Mouse (Mus musculus): ENCODE measurements around the gene Dusp3.

DNA sequence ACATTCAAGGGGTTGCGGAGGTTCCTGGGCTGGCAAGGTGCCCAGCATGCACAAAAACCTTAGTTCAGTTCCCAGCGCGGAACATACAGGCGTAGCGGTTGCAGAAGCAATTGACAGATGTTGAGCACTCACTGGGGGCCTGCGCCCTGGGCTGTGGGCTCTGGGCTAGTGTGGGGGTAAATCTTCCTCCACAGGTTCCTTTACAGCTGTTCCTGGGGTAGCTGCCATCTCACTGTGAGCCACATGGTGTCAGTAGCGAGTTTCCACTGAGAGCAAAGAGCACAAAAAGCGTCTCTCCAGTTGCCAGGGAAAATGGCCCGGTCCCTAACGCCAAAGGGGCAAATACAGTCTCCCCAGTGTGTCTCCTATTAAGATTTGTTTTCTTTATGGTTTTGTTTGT lies 823 bp downstream of the Dusp3 start:
- TF ChIP-seq POLR2A (IDR thresholded peaks at IDR 0.05; ENCODE audit: extremely low read depth, insufficient read depth, low read length), result no peak
- TF ChIP-seq CTCF (IDR thresholded peaks at IDR 0.05; ENCODE audit: low read depth, low read length), result peak; percentile 87

All from liver, adult 2 months (tissue).